18 mouse cellular contexts compared by ENCODE assay signal in the genomic region with DNA sequence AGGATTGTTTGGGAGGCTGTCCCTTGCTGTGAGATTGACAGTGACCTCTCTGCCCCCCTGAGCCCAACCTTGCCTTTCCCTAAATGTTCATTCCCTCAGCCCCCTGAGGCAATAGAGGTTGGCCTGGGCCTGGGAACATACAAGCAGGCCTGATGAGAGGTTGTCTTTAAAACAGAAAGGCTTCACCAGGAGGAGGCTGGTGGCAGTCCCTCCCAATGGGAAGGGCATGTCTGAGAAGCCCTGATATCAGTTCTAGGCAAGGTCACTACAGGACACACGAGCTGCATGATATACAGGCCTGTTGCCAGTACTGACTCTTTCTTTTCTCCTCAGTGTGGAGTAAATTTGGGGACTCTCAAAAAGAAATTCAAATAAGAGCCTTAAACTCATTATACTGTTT.
DNase-seq lines count a peak whose midpoint lies in the region; ATAC-seq and TF ChIP-seq lines count a peak whose summit lies in the region.
"Had no signal": no experiment of that assay in that cellular context is flagged by ENCODE, and none has a peak within 500 bp of the region (broad histone marks: within the 10 kb centered on the region; RNA-seq: fewer than 3 reads in every experiment).

No protein-coding gene starts in this region.

- 53% methylated on average over 1 of the region's 1 CpGs for WGBS in heart, adult 2 months
- 6% methylated on average over 1 of the region's 1 CpGs for WGBS in heart, embryonic 12.5 days
- WGBS in midbrain, embryonic 16.5 days, result 75% methylated on average over 1 of the region's 1 CpGs
- 45% methylated on average over 1 of the region's 1 CpGs for WGBS in embryonic facial prominence, embryonic 10.5 days

- H3K9me3 ChIP-seq in heart, embryonic 12.5 days (replicated peaks), result no peaks in the 10 kb centered on the region
- H3K9me3 ChIP-seq in midbrain, embryonic 16.5 days (replicated peaks; ENCODE audit: control insufficient read depth, low read length, poor library complexity, severe bottlenecking), result no peaks in the 10 kb centered on the region
- no peaks in the 10 kb centered on the region for H3K9me3 ChIP-seq in embryonic facial prominence, embryonic 10.5 days
- H3K9me3 ChIP-seq: embryonic facial prominence, embryonic 13.5 days; midbrain, embryonic 13.5 days; neural tube, embryonic 13.5 days had no signal

- peak overlapping the region; percentile 91 for H3K27ac ChIP-seq in heart, adult 2 months
- H3K27ac ChIP-seq in heart, embryonic 12.5 days (ENCODE audit: poor library complexity, severe bottlenecking), result peak overlapping the region; percentile 90
- no peak overlapping the region for H3K27ac ChIP-seq in midbrain, embryonic 16.5 days (ENCODE audit: low read length)
- no peak overlapping the region for H3K27ac ChIP-seq in embryonic facial prominence, embryonic 10.5 days (replicated peaks)
- H3K27ac ChIP-seq: embryonic facial prominence, embryonic 13.5 days; liver, embryonic 14.5 days; macrophage; midbrain, embryonic 13.5 days; neural tube, embryonic 13.5 days had no signal

- DNase-seq in heart, adult 2 months, result no peak
- DNase-seq in heart, postnatal 25 days (ENCODE audit: low spot score), result no peak
- peak; percentile 20 for DNase-seq in MEL-GATA-1-ER (ENCODE audit: extremely low read depth, low read depth)
- DNase-seq in cerebellum, adult 9-10 months, result no peak
- DNase-seq in embryonic facial prominence, embryonic 10.5 days (ENCODE audit: low spot score), result no peak
- DNase-seq: cerebellum, postnatal 10 days had no signal

- peaks cover 5% of the 10 kb centered on the region for H3K4me1 ChIP-seq in heart, adult 2 months (ENCODE audit: control insufficient read depth, insufficient read depth, low read length)
- H3K4me1 ChIP-seq in heart, embryonic 12.5 days (replicated peaks), result peaks cover 57% of the 10 kb centered on the region
- H3K4me1 ChIP-seq in midbrain, embryonic 16.5 days (ENCODE audit: control insufficient read depth, insufficient read depth, low read length), result peaks cover 11% of the 10 kb centered on the region
- H3K4me1 ChIP-seq in embryonic facial prominence, embryonic 10.5 days, result peaks cover 29% of the 10 kb centered on the region

- no peak overlapping the region for H3K4me3 ChIP-seq in heart, adult 2 months
- no peak overlapping the region for H3K4me3 ChIP-seq in heart, embryonic 12.5 days
- no peak overlapping the region for H3K4me3 ChIP-seq in midbrain, embryonic 16.5 days (ENCODE audit: low read depth, low read length)
- H3K4me3 ChIP-seq in embryonic facial prominence, embryonic 10.5 days, result no peak overlapping the region
- H3K4me3 ChIP-seq: embryonic facial prominence, embryonic 13.5 days; midbrain, embryonic 13.5 days; neural tube, embryonic 13.5 days had no signal

- TF ChIP-seq POLR2A in heart, adult 2 months (IDR thresholded peaks at IDR 0.05; ENCODE audit: insufficient read depth, low read depth, low read length), result no peak

- no peak for TF ChIP-seq EP300 in heart, adult 2 months (IDR thresholded peaks at IDR 0.05; ENCODE audit: insufficient read depth, low read depth, low read length)

- H3K36me3 ChIP-seq in heart, adult 2 months (ENCODE audit: control insufficient read depth, insufficient read depth, low read length), result peaks cover under 1% of the 10 kb centered on the region; the same call in 1 of the 2 replicates
- H3K36me3 ChIP-seq in heart, embryonic 12.5 days, result peaks cover 38% of the 10 kb centered on the region
- H3K36me3 ChIP-seq in midbrain, embryonic 16.5 days (ENCODE audit: control insufficient read depth, insufficient read depth, low read length), result no peaks in the 10 kb centered on the region
- peaks cover 17% of the 10 kb centered on the region; the same call in 1 of the 2 replicates for H3K36me3 ChIP-seq in embryonic facial prominence, embryonic 10.5 days (replicated peaks)
- H3K36me3 ChIP-seq: midbrain, embryonic 13.5 days; neural tube, embryonic 13.5 days had no signal

- no peak overlapping the region for H3K4me2 ChIP-seq in heart, embryonic 12.5 days
- no peak overlapping the region for H3K4me2 ChIP-seq in midbrain, embryonic 16.5 days (ENCODE audit: low read length)
- H3K4me2 ChIP-seq: embryonic facial prominence, embryonic 13.5 days; midbrain, embryonic 13.5 days; neural tube, embryonic 13.5 days had no signal

- TF ChIP-seq CTCF in heart, adult 2 months (IDR thresholded peaks at IDR 0.05), result no peak

- peak overlapping the region; percentile 32; the same call in 1 of the 2 replicates for H3K9ac ChIP-seq in heart, adult 2 months (ENCODE audit: low read depth, low read length)
- peak overlapping the region; percentile 37 for H3K9ac ChIP-seq in heart, embryonic 12.5 days
- H3K9ac ChIP-seq in midbrain, embryonic 16.5 days (ENCODE audit: low read depth, low read length), result no peak overlapping the region
- H3K9ac ChIP-seq: embryonic facial prominence, embryonic 13.5 days; liver, embryonic 14.5 days; midbrain, embryonic 13.5 days; neural tube, embryonic 13.5 days had no signal

- intact Hi-C loops in heart, adult 2 months (cut with DNase I), result loop anchor here (5.0 kb wide), 2 partner anchors 99 to 256 kb away; a partner anchor contains a TSS
- intact Hi-C loops in heart, postnatal 25 days (cut with DNase I), result loop anchor here (5.0 kb wide), 1 partner anchor 99 kb away; a partner anchor contains a TSS

- ATAC-seq in heart, embryonic 12.5 days (ENCODE audit: insufficient number of reproducible peaks, low FRiP score), result no peak
- peak; percentile 69 for ATAC-seq in megakaryocyte progenitor cell, adult 5-6 weeks (replicated peaks; ENCODE audit: poor library complexity)
- no peak for ATAC-seq in midbrain, embryonic 16.5 days
- ATAC-seq: forebrain, embryonic 16.5 days; hindbrain, embryonic 16.5 days; intestine, embryonic 16.5 days had no signal

- no peaks in the 10 kb centered on the region for H3K27me3 ChIP-seq in heart, adult 2 months (ENCODE audit: control insufficient read depth, insufficient read depth, low read length)
- no peaks in the 10 kb centered on the region for H3K27me3 ChIP-seq in heart, embryonic 12.5 days (replicated peaks)
- no peaks in the 10 kb centered on the region for H3K27me3 ChIP-seq in midbrain, embryonic 16.5 days (ENCODE audit: control insufficient read depth, insufficient read depth, low read depth, low read length)
- H3K27me3 ChIP-seq in embryonic facial prominence, embryonic 10.5 days (replicated peaks; ENCODE audit: low read depth, poor library complexity, severe bottlenecking), result peaks cover 5% of the 10 kb centered on the region; the same call in 1 of the 2 replicates
- H3K27me3 ChIP-seq: CH12.LX; embryonic facial prominence, embryonic 13.5 days; midbrain, embryonic 13.5 days; neural tube, embryonic 13.5 days had no signal

- no peaks in the 10 kb centered on the region for H3K79me2 ChIP-seq in heart, adult 2 months (replicated peaks; ENCODE audit: control insufficient read depth, insufficient read depth, low read length)

Comparison
In these comparisons a context has a peak if more than half of its experiments do, and no peak if none do; other contexts are left out.
1. H3K27ac ChIP-seq: peak in heart, adult 2 months (single experiment) and heart, embryonic 12.5 days (single experiment); none in midbrain, embryonic 16.5 days (single experiment) and embryonic facial prominence, embryonic 10.5 days (single experiment).